Comparison of ENCODE assay signal across 26 mouse cellular contexts in the genomic region with DNA sequence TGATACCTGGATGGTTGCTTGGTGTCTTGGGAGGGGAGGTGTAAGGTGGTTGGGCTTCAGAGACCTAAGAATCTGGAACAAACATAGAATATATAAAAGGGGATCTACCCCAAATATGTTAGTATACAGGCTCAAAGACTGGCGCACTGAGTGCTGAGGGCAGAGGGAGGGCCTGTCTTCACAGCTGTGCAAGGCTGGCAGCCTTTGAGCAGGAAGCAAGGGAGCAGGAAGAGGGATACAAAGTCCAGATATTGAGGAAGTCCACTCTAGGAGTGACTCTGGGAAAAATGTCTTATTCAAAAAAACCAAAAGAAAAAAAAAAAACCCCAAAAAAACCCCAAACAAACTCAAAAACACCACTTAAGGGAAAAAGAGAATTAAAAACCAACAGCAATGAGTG. TPM values are rescaled to one million over a fixed set of nuclear protein-coding genes. Genes with fewer than 3 reads are reported as not detected.
DNase-seq lines count a peak whose midpoint lies in the region; ATAC-seq and TF ChIP-seq lines count a peak whose summit lies in the region.
"Had no signal": no experiment of that assay in that cellular context is flagged by ENCODE, and none has a peak within 500 bp of the region (broad histone marks: within the 10 kb centered on the region; RNA-seq: fewer than 3 reads in every experiment).

No protein-coding gene starts in this region.

- 0 out of 2 replicates have a peak overlapping the region, but pooled peaks have one; percentile 2 for H3K27ac ChIP-seq in embryonic facial prominence, embryonic 13.5 days
- H3K27ac ChIP-seq in embryonic facial prominence, embryonic 10.5 days (replicated peaks): no peak overlapping the region
- H3K27ac ChIP-seq in thymus, adult 2 months (ENCODE audit: control insufficient read depth, insufficient read depth, low read length): peak overlapping the region; percentile 40; the same call in 1 of the 2 replicates
- H3K27ac ChIP-seq: embryonic facial prominence, embryonic 12.5 days; forebrain, embryonic 13.5 days; hindbrain, postnatal 0 days; limb, embryonic 10.5 days; liver, embryonic 14.5 days; lung, embryonic 15.5 days; midbrain, embryonic 15.5 days; neural tube, embryonic 13.5 days had no signal

- H3K4me1 ChIP-seq in embryonic facial prominence, embryonic 13.5 days: peaks cover 5% of the 10 kb centered on the region; the same call in 1 of the 2 replicates
- H3K4me1 ChIP-seq in embryonic facial prominence, embryonic 10.5 days: no peaks in the 10 kb centered on the region
- H3K4me1 ChIP-seq in thymus, adult 2 months (replicated peaks; ENCODE audit: control insufficient read depth, insufficient read depth, low read length): peaks cover 5% of the 10 kb centered on the region; the same call in 1 of the 2 replicates
- H3K4me1 ChIP-seq: embryonic facial prominence, embryonic 12.5 days; forebrain, embryonic 13.5 days; limb, embryonic 10.5 days; lung, embryonic 15.5 days; midbrain, embryonic 15.5 days; neural tube, embryonic 13.5 days had no signal

- no peak overlapping the region for H3K9ac ChIP-seq in embryonic facial prominence, embryonic 13.5 days
- H3K9ac ChIP-seq: embryonic facial prominence, embryonic 12.5 days; forebrain, embryonic 13.5 days; liver, embryonic 14.5 days; lung, embryonic 15.5 days; midbrain, embryonic 15.5 days; neural tube, embryonic 13.5 days had no signal

- H3K4me3 ChIP-seq in embryonic facial prominence, embryonic 13.5 days: no peak overlapping the region
- H3K4me3 ChIP-seq in embryonic facial prominence, embryonic 10.5 days: no peak overlapping the region
- no peak overlapping the region for H3K4me3 ChIP-seq in thymus, adult 2 months (ENCODE audit: control insufficient read depth, insufficient read depth, low read length)
- H3K4me3 ChIP-seq: embryonic facial prominence, embryonic 12.5 days; erythroblast, embryonic 14.5 days; forebrain, embryonic 13.5 days; limb, embryonic 10.5 days; lung, embryonic 15.5 days; midbrain, embryonic 15.5 days; myocyte; neural tube, embryonic 13.5 days had no signal

- WGBS in embryonic facial prominence, embryonic 13.5 days: 94% methylated on average over 1 of the region's 1 CpGs
- WGBS in embryonic facial prominence, embryonic 10.5 days: 91% methylated on average over 1 of the region's 1 CpGs
- WGBS in thymus, adult 2 months: 69% methylated on average over 1 of the region's 1 CpGs

- TF ChIP-seq POLR2A in thymus, adult 2 months (IDR thresholded peaks at IDR 0.05; ENCODE audit: control insufficient read depth, extremely low read depth, insufficient read depth, low read length, poor library complexity): no peak

- no peak for ATAC-seq in embryonic facial prominence, embryonic 13.5 days (ENCODE audit: insufficient number of reproducible peaks, insufficient read depth, low FRiP score, low TSS enrichment, low read depth)
- ATAC-seq: activated CD4-positive, CD25-positive, alpha-beta regulatory T cell, adult 4 months; forebrain, embryonic 13.5 days; hindbrain, postnatal 0 days; midbrain, embryonic 15.5 days had no signal

- no peaks in the 10 kb centered on the region for H3K27me3 ChIP-seq in embryonic facial prominence, embryonic 13.5 days
- H3K27me3 ChIP-seq in embryonic facial prominence, embryonic 10.5 days (replicated peaks; ENCODE audit: low read depth, poor library complexity, severe bottlenecking): no peaks in the 10 kb centered on the region
- H3K27me3 ChIP-seq in thymus, adult 2 months (ENCODE audit: control insufficient read depth, insufficient read depth, low read length): no peaks in the 10 kb centered on the region
- H3K27me3 ChIP-seq: embryonic facial prominence, embryonic 12.5 days; forebrain, embryonic 13.5 days; lung, embryonic 15.5 days; midbrain, embryonic 15.5 days; neural tube, embryonic 13.5 days had no signal

- peaks cover 62% of the 10 kb centered on the region for H3K36me3 ChIP-seq in embryonic facial prominence, embryonic 13.5 days
- H3K36me3 ChIP-seq in embryonic facial prominence, embryonic 10.5 days (replicated peaks): peaks cover 75% of the 10 kb centered on the region
- H3K36me3 ChIP-seq in thymus, adult 2 months (ENCODE audit: control insufficient read depth, insufficient read depth, low read length): no peaks in the 10 kb centered on the region

- no peaks in the 10 kb centered on the region for H3K9me3 ChIP-seq in embryonic facial prominence, embryonic 13.5 days
- H3K9me3 ChIP-seq in embryonic facial prominence, embryonic 10.5 days: no peaks in the 10 kb centered on the region
- H3K9me3 ChIP-seq: embryonic facial prominence, embryonic 12.5 days; forebrain, embryonic 13.5 days; limb, embryonic 10.5 days; lung, embryonic 15.5 days; midbrain, embryonic 15.5 days; neural tube, embryonic 13.5 days had no signal

- H3K4me2 ChIP-seq in embryonic facial prominence, embryonic 13.5 days: no peak overlapping the region
- H3K4me2 ChIP-seq: embryonic facial prominence, embryonic 12.5 days; forebrain, embryonic 13.5 days; heart, embryonic 11.5 days; lung, embryonic 15.5 days; midbrain, embryonic 15.5 days; neural tube, embryonic 13.5 days had no signal

- no peak for TF ChIP-seq CTCF in thymus, adult 2 months (IDR thresholded peaks at IDR 0.05; ENCODE audit: borderline replicate concordance, control insufficient read depth, extremely low read depth, insufficient read depth, low read length, poor library complexity)

- DNase-seq in embryonic facial prominence, embryonic 10.5 days (ENCODE audit: low spot score): no peak
- peak; percentile 43 for DNase-seq in kidney, postnatal 10 days
- DNase-seq in kidney, adult 11 months: no peak
- no peak for DNase-seq in thymus, adult 2 months
- no peak for DNase-seq in thymus, postnatal 0 days (ENCODE audit: low spot score)
- no peak for DNase-seq in gastrocnemius, adult 18-20 months (ENCODE audit: low spot score)
- no peak for DNase-seq in ovary, postnatal 14 days (ENCODE audit: low spot score)
- DNase-seq: adrenal gland, adult 8-10 months; cerebellum, adult 11-12 months; cerebellum, postnatal 14 days; heart, postnatal 14 days; lung, postnatal 4 days; thymus, adult 18-20 months had no signal

RNA-seq across cellular contexts. Expression of a gene that starts 30.1 kb away (rescaled TPM):
- 80.1 and 82.9 TPM in 2 replicates for polyA plus RNA-seq in embryonic facial prominence, embryonic 13.5 days (2015; fragmentation: Nextera tagmentation; extraction: Ambion mirVana)
- polyA plus RNA-seq in embryonic facial prominence, embryonic 10.5 days (2016; fragmentation: Nextera tagmentation; extraction: Ambion mirVana): 98.1 and 99.2 TPM in 2 replicates
- 40.9 and 45.7 TPM in 2 replicates for polyA plus RNA-seq in thymus, adult 2 months (2012; rRNA removed)
- 39.4 and 40.1 TPM in 2 replicates for polyA plus RNA-seq in thymus, postnatal 0 days (2015; fragmentation: Nextera tagmentation; extraction: Ambion mirVana)
- 10 to 100 TPM; 51.7 to 56.6 TPM for total RNA-seq in gastrocnemius, adult 18-20 months (2021)

RNA-seq across cellular contexts. Expression of a gene that starts 52.4 kb away (rescaled TPM):
- 34.6 and 40.5 TPM in 2 replicates for polyA plus RNA-seq in embryonic facial prominence, embryonic 13.5 days (2015; fragmentation: Nextera tagmentation; extraction: Ambion mirVana)
- 23.8 and 24.3 TPM in 2 replicates for polyA plus RNA-seq in embryonic facial prominence, embryonic 10.5 days (2016; fragmentation: Nextera tagmentation; extraction: Ambion mirVana)
- polyA plus RNA-seq in thymus, adult 2 months (2012; rRNA removed): 26.5 and 36.8 TPM in 2 replicates
- polyA plus RNA-seq in thymus, postnatal 0 days (2015; fragmentation: Nextera tagmentation; extraction: Ambion mirVana): 20.3 and 25.4 TPM in 2 replicates
- 10 to 100 TPM; 11.2 to 13.1 TPM for total RNA-seq in gastrocnemius, adult 18-20 months (2021)
